Mouse (Mus musculus): Measurements from ENCODE around the gene Ezh2.
"Not testable (repeated sequence)": the region's sequence is repeated elsewhere in the genome, so short reads cannot be mapped to it uniquely, and the experiment has no call there.

Gene Ezh2

DNA sequence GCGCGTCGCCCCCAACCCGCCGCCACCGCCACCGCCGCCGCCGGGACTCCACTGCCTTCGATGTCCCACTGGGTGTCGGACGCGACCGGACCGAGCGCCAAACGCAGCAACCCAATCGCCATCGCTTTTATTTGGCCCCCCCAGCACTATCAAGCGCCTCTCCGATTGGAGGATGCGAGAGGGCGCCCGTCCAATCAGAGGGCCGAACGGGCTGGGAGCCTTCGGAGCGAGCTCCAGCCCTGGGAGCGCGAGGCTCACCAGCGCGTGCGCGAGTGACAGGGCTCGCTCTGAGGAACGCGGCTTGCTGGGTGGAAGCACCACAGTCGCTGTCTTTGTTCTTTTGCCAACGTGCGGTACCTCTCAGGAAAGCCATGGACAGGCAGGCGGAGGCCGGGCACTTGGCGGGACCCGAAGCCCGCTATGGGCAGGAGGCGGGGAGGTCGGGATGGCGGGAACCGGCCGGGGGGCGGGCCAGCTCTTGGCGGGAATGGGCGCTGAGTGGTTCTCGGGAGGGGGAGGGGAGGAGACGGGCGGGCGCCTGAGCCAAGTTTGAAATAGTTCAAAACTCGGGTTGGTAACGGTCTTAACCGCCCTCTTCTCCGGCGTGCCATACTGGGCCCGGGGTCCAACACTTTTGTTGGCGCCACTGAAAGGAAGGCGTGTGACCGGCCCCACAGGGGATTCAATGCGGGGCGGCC lies at the start of gene Ezh2:
Gene Ezh2 (minus strand): TSS at position 416 of the 698 bp plus-strand sequence.
- peak; percentile 91 to 92 for DNase-seq

DNA sequence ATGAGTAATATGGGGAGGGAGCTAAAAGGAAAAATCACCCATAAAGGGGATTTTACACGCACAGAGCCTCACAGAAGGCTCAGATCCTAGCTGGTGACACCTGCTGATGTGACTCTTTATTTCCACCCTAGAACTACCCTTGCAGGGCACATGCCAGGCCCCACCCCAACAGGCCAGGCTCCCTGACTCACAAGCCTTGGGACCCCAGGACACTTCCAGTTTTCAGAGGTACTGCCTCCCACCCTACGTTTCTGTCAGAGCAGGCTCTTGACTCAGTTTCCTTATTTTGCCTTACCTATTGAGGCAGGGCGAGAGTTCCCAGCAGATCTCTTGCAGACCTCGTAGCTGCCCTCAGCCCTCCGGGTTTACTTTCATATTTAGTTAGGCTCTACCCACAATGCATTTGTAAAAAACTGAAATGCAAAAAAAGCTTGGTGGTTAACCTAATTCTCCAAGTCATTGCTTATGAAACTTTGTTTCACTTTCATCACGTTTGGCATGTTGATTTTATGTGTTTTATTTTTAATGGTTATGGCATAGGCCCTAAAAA lies 41.5 kb upstream of the Ezh2 start:
- DNase-seq, result peak; percentile 31 to 59

DNA sequence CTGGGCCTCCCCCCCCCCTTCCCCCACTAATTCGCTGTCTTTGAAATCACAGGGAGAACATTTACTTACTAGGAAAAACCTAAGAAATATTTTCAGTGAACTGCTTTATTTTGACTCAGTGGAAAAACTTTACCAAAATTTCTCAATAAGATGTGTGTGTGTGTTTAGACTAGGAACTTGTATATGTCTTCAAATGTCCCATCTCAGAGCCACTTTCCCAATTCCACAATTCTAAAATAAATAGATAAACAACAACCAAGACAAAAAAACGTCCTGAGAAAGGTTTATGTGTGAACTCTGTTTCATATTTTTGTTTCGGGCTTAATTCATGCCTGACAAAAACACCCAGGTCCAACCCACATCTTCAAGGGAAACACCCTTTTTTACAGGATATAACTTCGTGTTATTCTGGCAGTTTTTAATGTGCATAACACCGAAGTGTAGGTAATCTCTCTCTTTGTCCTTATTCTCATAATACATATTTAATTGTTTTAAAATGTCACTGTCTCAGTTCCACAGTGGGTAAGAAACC lies 40.9 kb upstream of the Ezh2 start:
- DNase-seq, result no peak

DNA sequence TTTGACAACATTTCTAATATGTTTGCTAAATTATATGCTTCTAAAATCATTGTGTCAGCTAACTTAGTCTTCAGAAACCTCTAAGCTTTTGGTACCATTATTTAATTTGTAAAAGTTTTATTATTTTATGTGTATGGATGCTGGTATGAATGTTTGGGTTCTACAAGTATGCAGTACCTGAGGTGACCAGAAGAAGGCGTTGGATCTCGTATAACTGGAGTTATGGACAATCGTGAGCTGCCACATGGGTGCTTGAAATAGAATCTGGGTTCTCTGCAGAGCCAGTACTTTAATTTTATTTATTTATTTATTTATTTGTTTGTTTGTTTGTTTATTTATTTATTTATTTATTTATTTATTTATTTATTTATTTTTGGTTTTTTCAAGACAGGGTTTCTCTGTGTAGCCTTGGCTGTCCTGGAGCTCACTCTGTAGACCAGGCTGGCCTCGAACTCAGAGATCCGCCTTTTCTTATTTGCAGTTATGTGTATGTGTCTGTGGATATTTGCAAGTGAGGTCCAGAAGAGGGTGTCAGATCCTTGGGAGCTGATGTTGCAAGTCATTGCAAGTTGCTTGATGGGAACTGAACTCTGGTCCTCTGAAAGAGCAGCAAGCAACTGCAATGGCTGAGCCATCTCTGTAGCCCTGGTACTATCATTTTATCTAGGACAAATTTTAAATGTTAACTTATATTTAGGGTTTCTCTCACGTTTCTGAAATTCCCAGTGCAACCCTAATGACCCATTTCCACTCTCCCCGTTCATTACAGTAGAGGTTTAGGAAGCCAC lies 40.3 kb upstream of the Ezh2 start:
- DNase-seq, result no peak

- DNase-seq, result no peak
Measured at GRCm38 (mm10) chr6:47633467-47633866, 38.3 kb upstream of the Ezh2 start.

DNA sequence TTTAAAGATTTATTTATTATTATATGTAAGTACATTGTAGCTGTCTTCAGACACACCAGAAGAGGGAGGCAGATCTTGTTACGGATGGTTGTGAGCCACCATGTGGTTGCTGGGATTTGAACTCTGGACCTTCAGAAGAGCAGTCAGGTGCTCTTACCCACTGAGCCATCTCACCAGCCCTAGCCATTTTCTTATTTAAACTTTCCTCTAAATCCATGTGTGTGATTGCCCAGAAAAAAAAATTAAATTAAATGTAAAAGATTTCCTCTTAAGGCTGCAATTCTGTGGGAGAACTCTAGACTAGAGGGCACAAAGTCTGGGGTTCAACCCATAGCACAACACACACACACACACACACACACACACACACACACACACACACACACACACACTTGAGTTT lies 34.9 kb upstream of the Ezh2 start:
- not testable (repeated sequence) for DNase-seq

- no peak for DNase-seq
Measured at GRCm38 (mm10) chr6:47627978-47628377, 32.8 kb upstream of the Ezh2 start.

DNA sequence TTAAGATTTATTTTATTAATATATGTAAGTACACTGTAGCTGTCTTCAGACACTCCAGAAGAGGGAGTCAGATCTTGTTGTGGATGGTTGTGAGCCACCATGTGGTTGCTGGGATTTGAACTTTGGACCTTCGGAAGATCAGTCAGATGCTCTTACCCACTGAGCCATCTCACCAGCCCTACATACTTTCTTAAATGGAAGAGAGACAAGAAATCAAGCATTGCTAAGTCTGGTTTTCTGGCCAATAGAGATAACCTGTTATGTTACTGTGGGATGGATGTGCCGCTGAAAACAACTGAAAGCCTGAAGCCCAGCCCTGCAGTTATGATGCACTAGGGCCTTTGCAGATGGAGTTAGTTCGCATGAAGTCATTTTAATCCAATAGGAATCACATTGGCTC lies 31.8 kb upstream of the Ezh2 start:
- not testable (repeated sequence) for DNase-seq

DNA sequence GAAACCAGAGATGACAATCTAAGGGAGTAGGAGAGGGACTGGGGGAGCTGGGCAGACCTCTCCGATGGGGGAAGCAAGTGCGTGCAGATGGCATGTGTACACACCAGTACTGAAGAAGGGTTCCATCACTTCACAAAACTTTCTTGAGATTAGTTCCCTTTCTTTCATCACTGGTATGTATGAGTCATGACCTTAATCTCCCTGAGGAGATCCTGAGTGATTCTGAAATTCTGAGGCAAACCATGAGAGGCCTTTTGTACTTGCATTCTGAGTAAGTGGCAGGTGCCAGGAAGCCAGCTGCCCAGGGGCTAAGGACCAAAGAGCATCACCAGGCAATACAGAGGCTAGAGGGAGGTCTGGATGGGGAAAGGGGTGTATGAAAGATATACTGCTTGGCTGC lies 25.9 kb upstream of the Ezh2 start:
- no peak for DNase-seq

DNA sequence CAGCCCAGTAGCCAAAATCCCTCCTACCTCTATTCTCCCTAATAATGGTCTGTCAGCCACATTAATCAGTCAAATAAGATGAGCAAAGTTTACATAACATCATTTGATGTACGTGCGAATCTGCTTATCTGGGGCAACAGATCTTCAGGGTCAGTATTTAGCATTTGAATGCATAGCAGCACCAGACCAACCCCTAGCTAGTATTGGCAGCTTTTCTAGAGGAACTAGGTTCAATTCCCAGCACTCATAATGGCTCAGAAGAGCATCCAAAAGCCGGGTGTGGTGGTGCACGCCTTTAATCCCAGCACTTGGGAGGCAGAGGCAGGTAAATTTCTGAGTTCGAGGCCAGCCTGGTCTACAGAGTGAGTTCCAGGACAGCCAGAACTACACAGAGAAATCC lies 13.2 kb upstream of the Ezh2 start:
- DNase-seq, result not testable (repeated sequence)

- no peak for DNase-seq
Measured at GRCm38 (mm10) chr6:47601931-47602330, 6.8 kb upstream of the Ezh2 start.

- DNase-seq, result no peak
Measured at GRCm38 (mm10) chr6:47595696-47596095, 555 bp upstream of the Ezh2 start.

DNA sequence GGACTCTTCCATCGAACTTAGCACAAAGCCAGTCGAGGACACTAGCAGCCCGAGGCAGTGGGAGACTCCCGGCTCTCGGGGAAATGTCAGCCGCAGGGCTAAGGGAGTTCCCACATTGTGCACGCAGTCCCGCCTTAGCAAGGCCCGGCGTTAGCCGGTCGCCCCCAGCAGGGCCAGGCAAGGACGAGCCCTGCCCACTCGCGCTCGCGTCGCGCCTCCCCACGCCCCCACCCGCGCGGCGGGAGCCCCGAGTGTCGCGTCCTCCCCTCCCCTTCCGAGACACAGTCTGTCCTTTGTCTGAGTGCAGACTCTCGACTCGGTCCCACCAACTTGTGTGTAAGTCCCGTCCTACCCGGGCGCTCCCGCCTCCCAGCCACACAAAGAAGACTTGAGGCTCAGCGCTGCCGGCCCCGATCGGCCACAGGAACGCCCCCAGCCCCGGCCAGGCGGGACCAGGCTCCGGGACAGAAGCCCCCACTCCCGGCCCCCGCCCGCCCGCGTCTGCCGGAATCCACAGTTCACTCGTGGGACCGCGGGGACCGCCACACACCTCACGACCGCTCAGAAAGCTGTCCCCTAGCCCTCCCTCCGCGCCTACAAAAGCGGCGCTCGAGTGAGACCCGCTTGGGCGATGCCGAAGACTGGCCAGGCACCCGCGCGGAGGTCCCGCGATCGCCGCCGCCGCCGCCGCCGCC lies 853 bp downstream of the Ezh2 start:
- DNase-seq, result peak; percentile 59 to 70

DNA sequence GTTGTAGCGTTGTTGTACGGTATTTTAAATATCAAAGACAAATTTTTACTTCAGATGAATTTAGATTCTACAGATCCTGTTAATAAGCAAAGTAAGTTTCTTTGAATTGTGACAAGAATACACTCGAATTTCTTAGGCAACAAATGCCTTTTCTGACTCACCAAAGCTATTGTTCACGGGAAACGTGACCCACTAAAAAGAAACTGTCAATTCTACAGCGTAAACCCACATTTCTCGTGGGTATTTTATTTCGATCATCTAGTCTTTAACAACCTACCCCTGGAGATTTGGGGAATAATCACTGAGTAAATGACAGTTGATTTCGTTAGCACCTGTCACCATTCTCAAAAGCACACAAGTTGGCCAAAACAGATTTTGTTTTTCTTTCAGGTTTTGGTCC lies 1.6 kb downstream of the Ezh2 start:
- DNase-seq, result no peak

- DNase-seq, result not testable (repeated sequence)
Measured at GRCm38 (mm10) chr6:47587332-47587731, 7.8 kb downstream of the Ezh2 start.

DNA sequence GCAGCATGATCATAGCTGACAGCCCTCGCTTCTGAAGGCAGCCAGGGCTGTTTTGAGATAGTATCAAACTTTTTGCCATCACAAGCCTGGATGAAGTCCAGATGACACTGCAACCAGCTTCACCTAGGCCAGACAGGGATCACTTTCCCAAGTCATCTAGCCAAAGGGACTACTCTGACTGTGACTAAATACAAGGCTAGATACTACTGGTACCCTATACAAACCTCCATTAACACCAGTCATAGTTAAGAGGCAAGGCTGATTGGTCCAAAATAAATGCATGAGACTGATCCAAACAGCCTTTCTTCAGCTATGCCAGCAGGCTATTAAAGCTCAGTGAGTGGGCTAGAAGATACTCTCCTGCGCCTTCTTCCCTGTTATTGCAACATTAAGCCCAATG lies 22.3 kb downstream of the Ezh2 start:
- no peak for DNase-seq

- DNase-seq, result no peak
Measured at GRCm38 (mm10) chr6:47565326-47566035, 29.7 kb downstream of the Ezh2 start.

DNA sequence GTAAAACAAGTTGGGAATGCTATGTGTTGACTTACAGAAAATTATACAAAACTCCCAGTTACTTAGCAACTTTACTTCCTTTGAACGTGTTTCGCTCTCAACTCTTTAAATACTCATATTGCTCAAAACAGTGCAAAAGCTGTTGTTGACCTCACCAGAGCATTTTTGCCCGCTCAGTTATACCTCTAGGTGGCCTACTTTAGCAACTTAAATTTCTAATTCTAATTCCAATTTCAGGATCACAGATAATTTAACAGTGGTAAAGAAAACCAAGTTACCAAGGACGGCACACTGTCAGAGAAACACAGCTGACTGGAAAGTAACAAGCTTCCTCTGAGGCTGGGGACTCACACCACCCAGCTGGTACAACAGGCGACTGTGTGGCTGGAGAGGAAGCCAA lies 33.7 kb downstream of the Ezh2 start:
- DNase-seq, result no peak

DNA sequence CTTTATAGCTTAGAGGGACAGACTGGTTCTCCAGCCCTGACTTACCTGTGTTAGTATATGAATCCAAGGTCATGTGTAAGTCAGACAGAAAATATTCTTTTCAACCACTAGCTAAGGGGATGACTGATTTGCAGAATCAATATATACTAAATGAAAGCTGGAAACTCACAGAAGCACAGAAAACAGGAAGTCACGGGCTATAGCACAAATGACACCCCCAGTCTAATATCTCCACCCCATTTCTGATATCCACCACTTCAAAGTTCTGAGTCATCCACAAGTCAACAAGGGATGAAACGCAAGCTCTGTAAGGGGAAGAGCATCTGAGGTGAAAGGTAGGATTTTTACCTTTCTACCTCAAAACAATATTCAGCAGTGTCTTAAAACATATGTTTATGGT lies 34.3 kb downstream of the Ezh2 start:
- DNase-seq, result no peak

GRCm38 (mm10) chr6:47560407-47560806 lies 34.7 kb downstream of the Ezh2 start:
- DNase-seq, result no peak

DNA sequence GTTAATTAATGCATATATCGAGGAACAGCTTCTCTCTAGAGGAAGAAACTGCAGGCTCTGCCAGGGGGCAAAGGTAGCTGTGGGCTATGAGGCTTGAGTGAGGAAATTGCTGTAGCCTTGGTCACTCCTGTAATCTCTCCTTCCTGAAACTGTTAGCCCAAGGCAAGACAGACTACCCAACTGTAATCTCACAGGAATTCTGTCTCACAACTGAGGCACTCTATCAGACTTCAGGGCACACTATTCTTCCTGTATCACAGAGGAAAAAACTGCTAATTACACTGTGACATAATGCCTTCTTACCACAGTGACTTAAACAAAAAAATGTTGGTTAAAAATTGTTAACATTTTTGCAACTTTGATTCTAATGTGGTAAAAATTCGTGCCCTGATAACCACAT lies 35.9 kb downstream of the Ezh2 start:
- no peak for DNase-seq

DNA sequence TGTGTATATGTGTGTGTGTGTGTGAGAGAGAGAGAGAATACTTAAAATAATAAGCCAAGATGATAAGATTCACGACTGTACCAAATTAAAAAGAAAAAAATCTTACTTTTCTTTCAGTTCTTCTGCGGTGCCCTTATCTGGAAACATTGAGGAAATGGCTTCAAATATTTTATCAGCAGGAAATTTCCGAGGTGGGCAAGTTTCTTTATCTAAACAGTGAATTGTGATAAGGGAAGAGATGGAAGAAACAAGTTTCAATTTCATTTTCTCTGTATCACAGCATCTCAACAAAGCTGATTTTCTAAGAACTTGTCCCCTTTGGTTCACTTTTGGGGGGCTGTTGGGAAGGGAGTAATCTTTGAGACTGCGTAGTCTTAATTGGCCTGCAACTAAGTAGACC lies 42.9 kb downstream of the Ezh2 start:
- no peak for DNase-seq

- DNase-seq, result no peak
Measured at GRCm38 (mm10) chr6:47535333-47535732, 59.8 kb downstream of the Ezh2 start.
